Mouse (Mus musculus): Measurements from ENCODE around the gene Pip5k1c. TPM values are rescaled to one million over a fixed set of nuclear protein-coding genes. Genes with fewer than 3 reads are reported as not detected.

Gene Pip5k1c
- polyA plus RNA-seq, 2 experiments = 53.0 to 70.4 TPM

DNA sequence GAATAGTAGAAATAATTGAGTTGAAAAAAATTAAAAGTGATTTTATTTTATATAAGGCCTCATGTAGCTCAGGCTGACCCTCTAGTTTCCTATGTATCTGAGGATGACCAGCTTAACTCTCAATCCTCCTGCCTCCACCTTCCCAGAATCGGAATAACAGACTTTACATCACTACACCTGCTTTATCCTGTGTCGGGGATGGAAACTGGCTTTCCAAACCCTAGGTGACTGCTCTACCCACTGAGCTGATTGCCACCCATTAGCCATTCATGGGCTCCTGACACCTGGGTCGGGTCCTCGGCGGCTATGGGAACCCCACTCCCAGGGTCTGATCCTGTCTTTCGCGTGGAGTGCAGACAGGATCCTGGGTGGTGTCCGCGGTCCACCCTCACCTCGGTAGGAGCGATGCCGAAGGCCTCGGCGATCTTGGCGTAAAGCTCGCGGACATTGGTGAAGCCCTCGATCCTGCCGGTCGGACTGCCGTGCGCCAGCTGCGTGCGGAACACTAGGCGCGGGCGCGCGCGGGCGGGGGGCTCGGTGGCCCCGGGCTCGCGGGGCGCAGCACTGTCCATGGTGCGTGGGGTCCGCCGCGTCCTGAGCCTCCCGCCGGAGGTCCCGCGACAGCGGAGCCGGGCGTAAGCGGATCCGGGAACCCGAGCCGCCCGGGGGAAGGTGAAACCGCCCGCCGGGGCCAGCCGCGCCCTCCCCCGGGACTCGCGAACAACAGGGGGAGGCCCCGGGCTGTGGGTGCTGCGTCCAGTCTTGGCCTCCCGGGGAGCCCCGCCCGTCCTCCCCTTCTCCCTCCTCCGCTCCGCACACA is 50.1 kb downstream of the Pip5k1c start, which contains the start of gene Gipc3:
Gene Gipc3 (minus strand): TSS at position 581 of the 820 bp plus-strand sequence.
- peaks cover 15% of the 10 kb centered on the region for H3K4me1 ChIP-seq (ENCODE audit: control insufficient read depth, insufficient read depth, low read length)
- peak within 1 kb of the TSS; percentile 72 for H3K4me2 ChIP-seq (replicated peaks; ENCODE audit: low read depth, low read length, severe bottlenecking)
- H3K9me3 ChIP-seq (ENCODE audit: control insufficient read depth, low read length) = no peaks in the 10 kb centered on the region
- peaks cover 47% of the 10 kb centered on the region for H3K27me3 ChIP-seq (ENCODE audit: control insufficient read depth, insufficient read depth, low read length)
- ATAC-seq (ENCODE audit: low FRiP score, low read depth) (no peak), DNase-seq (ENCODE audit: low spot score) (no peak)
- peak within 1 kb of the TSS; percentile 44 for H3K9ac ChIP-seq (ENCODE audit: low read depth, low read length, severe bottlenecking)
- H3K4me3 ChIP-seq (replicated peaks; ENCODE audit: low read length) = peak within 1 kb of the TSS; percentile 37
- peaks cover 13% of the 10 kb centered on the region for H3K36me3 ChIP-seq (ENCODE audit: control insufficient read depth, insufficient read depth, low read length)
- H3K27ac ChIP-seq (replicated peaks; ENCODE audit: low read depth, low read length) = no peak within 1 kb of the TSS
- TF ChIP-seq POLR2A (IDR thresholded peaks at IDR 0.05; ENCODE audit: borderline replicate concordance, extremely low read depth, insufficient read depth, insufficient read length) = no peak
- WGBS = 10% methylated on average over 28 of the region's 67 CpGs

- H3K27me3 ChIP-seq (ENCODE audit: control insufficient read depth, insufficient read depth, low read length) = peaks cover 44% of the 10 kb centered on the region
- 48% methylated on average over 8 of the region's 8 CpGs for WGBS
Measured at GRCm38 (mm10) chr10:81344421-81345161, 51.8 kb downstream of the Pip5k1c start.

DNA sequence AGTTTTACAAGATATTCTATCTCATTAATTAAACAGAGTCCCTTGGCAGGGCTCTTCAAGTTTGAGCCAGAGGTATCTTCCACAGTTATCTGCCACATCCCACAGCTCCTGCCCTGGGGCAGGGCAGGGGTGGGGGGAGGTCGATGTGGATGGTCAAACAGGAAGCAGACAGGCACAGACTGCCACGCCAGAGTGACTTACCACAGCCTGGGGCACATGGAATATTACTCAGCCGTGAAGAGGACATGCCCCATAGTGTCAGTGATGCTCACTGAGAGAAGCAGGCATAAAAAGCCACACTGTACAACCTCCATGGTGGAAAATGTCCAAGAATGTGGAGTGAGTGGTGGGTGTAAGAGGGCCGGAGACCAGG is 52.4 kb downstream of the Pip5k1c start:
- 89% methylated on average over 4 of the region's 4 CpGs for WGBS
- TF ChIP-seq POLR2A (IDR thresholded peaks at IDR 0.05; ENCODE audit: borderline replicate concordance, extremely low read depth, insufficient read depth, insufficient read length) = no peak
- Histone ChIP-seq H3K27ac (replicated peaks; ENCODE audit: low read depth, low read length) (no peak overlapping the region), H3K4me1 (ENCODE audit: control insufficient read depth, insufficient read depth, low read length) (peaks cover 26% of the 10 kb centered on the region), H3K9ac (ENCODE audit: low read depth, low read length, severe bottlenecking) (no peak overlapping the region), H3K4me3 (replicated peaks; ENCODE audit: low read length) (no peak overlapping the region), H3K9me3 (ENCODE audit: control insufficient read depth, low read length) (no peaks in the 10 kb centered on the region), H3K27me3 (ENCODE audit: control insufficient read depth, insufficient read depth, low read length) (peaks cover 44% of the 10 kb centered on the region), H3K36me3 (ENCODE audit: control insufficient read depth, insufficient read depth, low read length) (peaks cover 21% of the 10 kb centered on the region), H3K4me2 (replicated peaks; ENCODE audit: low read depth, low read length, severe bottlenecking) (no peak overlapping the region)
- ATAC-seq (ENCODE audit: low FRiP score, low read depth) = no peak
- DNase-seq (ENCODE audit: low spot score) = no peak

More at GRCm38 (mm10) chr10:81344421-81345161, 51.8 kb downstream of the Pip5k1c start:
- no peak overlapping the region for H3K9ac ChIP-seq (ENCODE audit: low read depth, low read length, severe bottlenecking)
- no peak overlapping the region for H3K27ac ChIP-seq (replicated peaks; ENCODE audit: low read depth, low read length)
- ATAC-seq (ENCODE audit: low FRiP score, low read depth) = no peak
- H3K36me3 ChIP-seq (ENCODE audit: control insufficient read depth, insufficient read depth, low read length) = peaks cover 21% of the 10 kb centered on the region
- TF ChIP-seq POLR2A (IDR thresholded peaks at IDR 0.05; ENCODE audit: borderline replicate concordance, extremely low read depth, insufficient read depth, insufficient read length) = no peak
- H3K4me2 ChIP-seq (replicated peaks; ENCODE audit: low read depth, low read length, severe bottlenecking) = no peak overlapping the region
- no peak overlapping the region for H3K4me3 ChIP-seq (replicated peaks; ENCODE audit: low read length)
- H3K9me3 ChIP-seq (ENCODE audit: control insufficient read depth, low read length) = no peaks in the 10 kb centered on the region
- DNase-seq (ENCODE audit: low spot score) = no peak
- H3K4me1 ChIP-seq (ENCODE audit: control insufficient read depth, insufficient read depth, low read length) = peaks cover 24% of the 10 kb centered on the region

DNA sequence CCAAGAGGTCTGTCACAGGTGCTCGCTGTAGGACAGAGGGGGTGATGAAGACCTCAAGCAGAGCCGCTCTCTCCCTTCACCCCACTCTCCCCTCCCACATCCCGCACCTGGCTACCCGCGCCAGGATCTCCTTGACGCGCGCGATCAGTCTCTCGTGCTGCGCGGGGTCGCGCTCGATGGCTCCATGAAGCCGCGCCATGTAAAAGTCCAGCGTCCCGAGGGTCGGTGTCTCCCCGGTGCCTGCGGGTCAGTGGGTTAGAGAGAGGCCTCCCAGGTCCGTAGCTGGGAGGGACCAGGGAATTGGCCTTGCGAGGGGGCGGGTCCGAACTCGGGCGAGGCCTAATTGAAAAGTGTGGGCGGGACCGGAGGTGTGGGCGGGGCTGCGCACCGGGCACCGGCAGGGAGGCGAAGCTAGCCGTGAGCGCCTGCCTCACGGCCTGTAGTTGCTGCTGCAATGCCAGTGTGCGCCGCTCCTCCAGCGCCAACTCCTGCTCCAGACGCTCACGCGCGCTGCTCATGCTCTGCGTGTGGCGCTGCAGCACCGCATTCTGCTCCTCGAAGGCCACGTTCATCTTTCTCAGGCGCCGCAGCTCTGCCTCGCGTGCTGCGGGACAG is 53.8 kb downstream of the Pip5k1c start:
- H3K4me1 ChIP-seq (ENCODE audit: control insufficient read depth, insufficient read depth, low read length) = peaks cover 26% of the 10 kb centered on the region
- H3K9ac ChIP-seq (ENCODE audit: low read depth, low read length, severe bottlenecking) = peak overlapping the region; percentile 26; the same call in 1 of the 2 replicates
- no peak for ATAC-seq (ENCODE audit: low FRiP score, low read depth)

DNA sequence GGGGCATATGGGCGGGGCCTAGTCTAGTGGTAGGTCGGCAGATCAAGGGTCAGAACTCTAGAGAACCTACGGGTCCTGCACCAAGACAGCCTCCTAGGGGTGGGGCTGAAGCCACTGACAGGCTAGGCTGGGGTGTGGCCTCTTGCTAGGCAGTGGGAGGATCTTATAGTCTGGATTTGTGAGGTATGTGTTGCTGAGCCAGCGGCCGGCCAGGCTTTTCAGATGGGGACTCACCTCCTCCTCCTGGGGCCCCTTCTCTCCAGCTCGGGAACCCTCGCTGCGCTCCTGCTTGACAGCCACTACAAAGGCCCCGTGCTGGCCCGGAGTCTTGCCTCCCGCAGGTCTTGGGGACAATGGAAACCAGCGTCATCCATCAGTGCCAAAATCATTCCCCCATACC is 56.4 kb downstream of the Pip5k1c start:
- peak overlapping the region; percentile 80 for H3K9ac ChIP-seq (ENCODE audit: low read depth, low read length, severe bottlenecking)
- H3K36me3 ChIP-seq (ENCODE audit: control insufficient read depth, insufficient read depth, low read length) = peaks cover 21% of the 10 kb centered on the region
- H3K9me3 ChIP-seq (ENCODE audit: control insufficient read depth, low read length) = no peaks in the 10 kb centered on the region
- peak overlapping the region; percentile 78 for H3K4me3 ChIP-seq (replicated peaks; ENCODE audit: low read length)
- no peak overlapping the region for H3K27ac ChIP-seq (replicated peaks; ENCODE audit: low read depth, low read length)
- peaks cover 20% of the 10 kb centered on the region for H3K4me1 ChIP-seq (ENCODE audit: control insufficient read depth, insufficient read depth, low read length)
- 2% methylated on average over 11 of the region's 12 CpGs for WGBS
- H3K4me2 ChIP-seq (replicated peaks; ENCODE audit: low read depth, low read length, severe bottlenecking) = peak overlapping the region; percentile 93
- no peak for ATAC-seq (ENCODE audit: low FRiP score, low read depth)
- H3K27me3 ChIP-seq (ENCODE audit: control insufficient read depth, insufficient read depth, low read length) = peaks cover 11% of the 10 kb centered on the region
- DNase-seq (ENCODE audit: low spot score) = peak; percentile 43
- no peak for TF ChIP-seq POLR2A (IDR thresholded peaks at IDR 0.05; ENCODE audit: borderline replicate concordance, extremely low read depth, insufficient read depth, insufficient read length)

More for the DNA sequence above, 53.8 kb downstream of the Pip5k1c start:
- Histone ChIP-seq H3K27ac (replicated peaks; ENCODE audit: low read depth, low read length) (no peak overlapping the region), H3K4me2 (replicated peaks; ENCODE audit: low read depth, low read length, severe bottlenecking) (peak overlapping the region; percentile 50), H3K27me3 (ENCODE audit: control insufficient read depth, insufficient read depth, low read length) (peaks cover 36% of the 10 kb centered on the region), H3K9me3 (ENCODE audit: control insufficient read depth, low read length) (no peaks in the 10 kb centered on the region), H3K36me3 (ENCODE audit: control insufficient read depth, insufficient read depth, low read length) (peaks cover 21% of the 10 kb centered on the region), H3K4me3 (replicated peaks; ENCODE audit: low read length) (peak overlapping the region; percentile 27)
- peak; percentile 56 for DNase-seq (ENCODE audit: low spot score)
- no peak for TF ChIP-seq POLR2A (IDR thresholded peaks at IDR 0.05; ENCODE audit: borderline replicate concordance, extremely low read depth, insufficient read depth, insufficient read length)
- 11% methylated on average over 39 of the region's 55 CpGs for WGBS

Measured in limb, embryonic 14.5 days (tissue).